ENCODE assay signal across 9 mouse cellular contexts in the genomic region with DNA sequence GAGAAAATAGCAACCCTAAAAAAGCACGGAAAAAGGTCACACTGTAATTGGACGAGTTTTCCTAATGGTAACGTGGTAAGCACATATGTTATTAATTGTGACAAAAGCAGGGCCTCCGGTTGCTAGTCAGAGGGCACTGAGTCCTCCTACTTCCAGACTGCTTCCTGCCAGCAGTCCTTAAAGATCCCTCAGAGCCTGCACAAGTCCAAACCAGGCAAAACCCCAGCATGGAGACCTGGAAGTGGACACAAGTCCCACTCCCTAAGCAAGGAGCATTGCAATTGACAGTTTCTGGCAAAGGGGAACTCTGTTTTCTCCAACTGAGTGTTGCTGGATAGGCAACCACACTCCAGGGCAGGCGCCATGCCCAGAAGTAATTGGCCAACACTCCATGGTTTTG. TPM values are rescaled to one million over a fixed set of nuclear protein-coding genes. Genes with fewer than 3 reads are reported as not detected.
DNase-seq lines count a peak whose midpoint lies in the region.
"Had no signal": no experiment of that assay in that cellular context is flagged by ENCODE, and none has a peak within 500 bp of the region (broad histone marks: within the 10 kb centered on the region; RNA-seq: fewer than 3 reads in every experiment).

No protein-coding gene starts in this region.

- intact Hi-C loops in left cerebral cortex, postnatal 36 days (cut with DNase I) = loop anchor here (2.0 to 5.0 kb wide), 2 partner anchors 1021 to 1540 kb away; no protein-coding TSS in a partner anchor
- intact Hi-C loops in left cerebral cortex, postnatal 10 days (cut with DNase I) = loop anchor here (5.0 to 10.0 kb wide), 4 partner anchors 335 to 1540 kb away; a partner anchor contains a TSS

- DNase-seq in adrenal gland, postnatal 14 days = peak; percentile 45
- no peak for DNase-seq in adrenal gland, adult 8-10 months
- peak; percentile 8 for DNase-seq in right cerebral cortex, adult 18-20 months
- DNase-seq in right cerebral cortex, adult 2 months (ENCODE audit: low spot score in 2 of 2) = no peak
- DNase-seq in heart, adult 9 months (ENCODE audit: low spot score in 2 of 2) = peak; percentile 29 to 30
- peak; percentile 19 for DNase-seq in lung, postnatal 25 days (ENCODE audit: low spot score)
- no peak for DNase-seq in left cerebral cortex, postnatal 36 days (ENCODE audit: low spot score in 2 of 2)
- no peak for DNase-seq in left cerebral cortex, postnatal 10 days (ENCODE audit: extremely low spot score in 1 of 2, low spot score in 2 of 2)
- DNase-seq: liver, embryonic 13.5 days had no signal

RNA-seq across cellular contexts. Expression of a gene that starts 27.4 kb away (rescaled TPM):
- total RNA-seq in adrenal gland, postnatal 14 days (2021) = 44.4 and 48.6 TPM in 2 replicates
- 10 to 100 TPM; 41.5 to 52.6 (median 46.2) TPM for total RNA-seq in adrenal gland, adult 8-10 months (2022)
- total RNA-seq in left cerebral cortex, postnatal 36 days (2021) = 10 to 100 TPM; 37.4 to 45.1 TPM
- 10 to 100 TPM; 40.4 to 47.2 TPM for total RNA-seq in left cerebral cortex, postnatal 10 days (2021)

Comparison
In these comparisons a context has a peak if more than half of its experiments do, and no peak if none do; other contexts are left out.
1. DNase-seq: peak in adrenal gland, postnatal 14 days (single experiment), right cerebral cortex, adult 18-20 months (single experiment), heart, adult 9 months (2 of 2) and lung, postnatal 25 days (single experiment); none in adrenal gland, adult 8-10 months (single experiment), right cerebral cortex, adult 2 months (0 of 2), left cerebral cortex, postnatal 36 days (0 of 2) and left cerebral cortex, postnatal 10 days (0 of 2).